Mouse (Mus musculus): ENCODE measurements around the gene Macrod2.

The Macrod2 gene

GRCm38 (mm10) chr2:142257501-142257900 is 1862.4 kb downstream of the Macrod2 start:
- DNase-seq = no peak

- no peak for DNase-seq
Observed at GRCm38 (mm10) chr2:142261046-142261445, 1865.9 kb downstream of the Macrod2 start.

- no peak for DNase-seq
Observed at GRCm38 (mm10) chr2:142264697-142265096, 1869.6 kb downstream of the Macrod2 start.

DNA sequence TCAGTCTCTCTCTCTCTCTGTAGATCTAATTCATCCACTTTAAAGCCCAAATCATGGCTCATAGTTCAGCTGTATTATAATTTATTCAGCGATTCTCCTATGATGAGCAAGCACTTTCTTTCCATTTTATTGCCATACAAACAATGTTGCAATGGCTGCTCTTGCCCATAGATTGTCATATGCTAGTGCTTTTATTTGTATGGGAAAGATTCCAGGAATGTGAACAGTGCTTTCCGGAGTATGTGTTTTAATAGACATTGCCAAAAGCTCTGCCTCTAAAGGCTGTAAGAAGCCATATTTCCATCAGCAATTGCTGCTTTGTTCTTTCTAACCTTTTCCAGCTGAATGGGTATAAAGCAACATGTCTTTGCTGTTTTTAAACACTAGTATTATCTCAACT is 1872.7 kb downstream of the Macrod2 start:
- no peak for DNase-seq

DNA sequence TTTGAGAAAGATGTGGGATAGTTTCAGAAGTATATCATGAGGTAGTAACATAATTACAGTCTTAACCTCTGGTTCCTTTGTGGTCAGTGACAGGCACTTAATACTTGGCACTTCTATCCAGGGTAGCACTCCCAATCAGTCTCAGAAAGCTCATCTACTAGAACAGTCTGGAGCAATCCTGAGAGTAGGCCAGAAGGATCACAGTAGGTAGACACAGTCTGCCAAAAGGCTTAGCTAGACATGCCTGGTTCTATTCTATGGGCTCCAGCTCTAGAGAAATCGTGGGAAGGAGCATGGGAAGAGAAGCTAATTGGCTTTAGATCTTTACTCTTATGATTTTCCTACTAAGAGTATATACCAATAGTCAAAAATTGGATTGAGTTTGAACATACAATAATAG is 1891.7 kb downstream of the Macrod2 start:
- DNase-seq = peak; percentile 46 to 68

- no peak for DNase-seq
Observed at GRCm38 (mm10) chr2:142294831-142295230, 1899.7 kb downstream of the Macrod2 start.

DNA sequence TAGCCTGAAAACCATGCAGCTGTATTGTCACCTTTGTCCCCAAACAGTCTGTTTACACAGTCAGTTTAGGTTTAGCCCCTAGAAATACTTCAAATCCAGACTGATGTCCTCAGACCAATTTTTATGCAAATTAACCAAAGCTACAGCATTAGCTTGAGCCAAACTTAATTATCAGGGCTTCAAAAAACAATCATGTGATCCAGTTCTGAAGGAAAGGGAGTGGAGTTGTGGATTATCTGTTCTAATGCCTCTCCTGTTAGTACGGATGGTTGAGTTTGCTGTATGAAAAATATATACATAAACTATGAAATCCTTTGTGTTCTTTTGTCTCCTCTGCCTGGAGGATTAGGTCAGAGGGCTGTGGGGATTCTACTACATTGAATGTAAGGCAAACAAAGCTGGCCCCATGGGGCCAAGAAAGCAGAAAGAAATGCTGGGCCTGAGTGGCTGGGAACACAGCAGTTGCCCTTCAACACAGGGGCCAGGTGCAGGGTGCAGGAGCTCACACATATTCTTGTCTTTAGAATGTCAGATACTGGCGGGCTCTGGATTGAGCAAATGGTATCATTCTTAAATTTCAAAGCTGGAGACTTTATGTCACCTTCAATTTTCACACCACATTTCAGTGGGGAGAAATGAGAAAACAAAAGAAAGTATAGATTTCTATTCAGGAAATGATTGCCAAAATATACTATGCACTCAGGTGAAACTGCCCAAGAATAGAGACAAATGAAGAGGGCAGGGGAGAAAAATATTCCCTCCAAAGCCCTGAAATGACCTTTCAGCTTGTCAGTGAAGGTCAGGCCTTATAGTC is 1908.2 kb downstream of the Macrod2 start:
- no peak for DNase-seq

GRCm38 (mm10) chr2:142303912-142304182 is 1908.7 kb downstream of the Macrod2 start:
- DNase-seq = no peak

DNA sequence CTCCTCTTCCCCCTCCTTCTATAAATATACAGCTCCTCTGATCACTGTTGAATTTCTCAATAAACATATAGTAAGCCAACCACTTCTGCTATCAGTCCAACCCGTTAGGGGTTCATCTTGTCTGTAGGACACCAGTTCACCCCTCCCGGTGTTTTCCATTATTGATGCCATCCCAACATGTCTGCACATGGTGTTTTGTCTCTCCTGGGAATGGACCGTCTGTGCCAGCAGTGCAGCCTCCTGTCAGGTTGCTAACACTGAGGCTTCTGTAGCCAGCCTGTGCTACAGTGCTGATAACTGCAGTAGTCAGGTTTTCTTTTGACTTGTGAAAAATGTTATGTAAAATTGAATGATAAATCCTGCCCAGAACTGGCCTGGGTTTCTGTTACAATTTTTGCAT is 1928.0 kb downstream of the Macrod2 start:
- peak; percentile 27 for DNase-seq

- DNase-seq = peak; percentile 54 to 65
Observed at GRCm38 (mm10) chr2:142326737-142327136, 1931.6 kb downstream of the Macrod2 start.

GRCm38 (mm10) chr2:142329761-142330160 is 1934.7 kb downstream of the Macrod2 start:
- no peak for DNase-seq

- no peak for DNase-seq
Observed at GRCm38 (mm10) chr2:142334441-142335102, 1939.5 kb downstream of the Macrod2 start.

DNA sequence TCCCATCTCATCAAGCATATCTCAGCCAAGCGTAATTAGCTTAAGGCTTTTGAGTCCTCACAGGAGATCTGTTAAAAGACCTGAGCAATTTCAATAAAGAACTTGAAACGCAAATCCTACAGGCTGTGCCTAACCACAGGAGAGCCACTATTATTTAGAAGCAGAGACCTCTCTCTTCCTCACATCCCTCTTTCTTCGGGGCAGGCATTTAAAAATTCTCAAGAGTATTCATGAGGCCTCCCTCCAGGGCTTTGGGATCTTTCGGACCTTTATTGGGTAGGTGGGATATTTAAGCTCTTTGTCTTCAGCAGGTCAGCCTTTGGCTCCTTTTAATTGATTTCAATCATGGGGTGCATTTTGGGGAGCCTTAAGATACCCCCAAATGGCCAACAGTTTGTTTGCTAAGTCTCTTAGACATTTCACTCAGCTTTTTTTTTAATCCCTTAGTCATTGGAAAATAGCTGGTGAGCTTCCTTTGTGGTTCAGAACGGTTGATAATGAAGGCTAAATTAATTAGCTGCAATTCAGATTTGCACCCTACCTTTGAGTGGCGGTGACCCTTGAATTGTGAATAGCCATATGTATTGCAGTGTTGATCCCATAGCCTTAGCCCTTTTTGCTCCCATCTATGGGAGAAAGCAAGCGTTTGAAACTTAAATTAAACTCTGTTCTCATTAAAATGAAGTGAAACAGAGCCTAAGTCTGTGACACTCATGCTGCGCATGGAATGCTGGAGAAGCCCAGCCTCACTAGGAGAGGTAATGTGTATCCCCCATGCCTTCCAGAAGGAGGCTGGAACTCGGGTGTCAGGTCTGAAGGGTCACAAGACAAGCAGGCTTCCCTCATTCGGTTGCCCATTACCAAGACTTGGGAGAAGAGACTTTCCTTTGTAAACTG is 1940.2 kb downstream of the Macrod2 start:
- no peak for DNase-seq

GRCm38 (mm10) chr2:142344021-142344420 is 1948.9 kb downstream of the Macrod2 start:
- DNase-seq = no peak

DNA sequence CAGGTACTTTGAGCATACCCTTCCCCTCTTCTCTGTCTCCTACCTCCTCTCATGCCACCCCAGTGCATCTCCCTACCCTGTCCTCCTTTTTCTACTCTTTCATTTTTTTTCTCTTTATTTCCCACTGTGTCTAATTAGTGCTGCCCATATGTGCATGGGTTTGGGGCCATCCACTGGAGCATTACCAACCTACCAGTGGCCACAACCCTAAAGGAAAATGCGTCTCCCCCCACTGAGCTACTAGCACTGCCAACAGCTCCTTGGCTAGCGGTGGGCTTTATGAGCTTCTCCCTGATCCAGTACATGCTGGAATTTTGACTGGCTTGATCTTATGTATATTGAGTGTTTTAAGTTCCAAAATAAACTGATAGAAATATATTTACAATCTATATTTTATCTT is 1949.6 kb downstream of the Macrod2 start:
- peak; percentile 75 to 76 for DNase-seq

- peak; percentile 57 to 58 for DNase-seq
Observed at GRCm38 (mm10) chr2:142349805-142350204, 1954.7 kb downstream of the Macrod2 start.

GRCm38 (mm10) chr2:142362888-142363287 is 1967.8 kb downstream of the Macrod2 start:
- DNase-seq = no peak

DNA sequence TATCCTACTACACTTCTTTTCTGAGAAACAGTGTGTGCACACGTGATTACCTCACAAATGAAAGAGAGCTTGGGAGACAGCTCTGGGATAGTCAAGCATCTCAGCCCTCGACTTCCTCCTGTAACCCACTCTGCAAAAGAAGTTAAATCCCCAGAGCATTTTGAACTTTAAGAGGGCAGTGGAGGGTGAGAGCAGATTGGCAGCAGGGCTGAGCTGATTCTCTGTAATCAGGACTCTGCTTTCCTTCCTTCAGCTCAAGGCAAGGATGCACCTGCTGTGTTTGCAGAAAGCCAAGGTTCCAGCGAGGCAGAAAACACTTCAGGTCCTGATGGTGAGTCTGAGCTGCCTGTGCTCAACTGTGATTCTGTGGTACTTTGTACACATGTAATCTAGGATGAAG is 1978.9 kb downstream of the Macrod2 start:
- DNase-seq = peak; percentile 39 to 45

GRCm38 (mm10) chr2:142380563-142380962 is 1985.5 kb downstream of the Macrod2 start:
- peak; percentile 76 to 79 for DNase-seq

GRCm38 (mm10) chr2:142381081-142381579 is 1986.0 kb downstream of the Macrod2 start:
- DNase-seq = peak in 1 of 2 experiments; percentile 32

GRCm38 (mm10) chr2:142393546-142393945 is 1998.4 kb downstream of the Macrod2 start:
- DNase-seq = no peak

GRCm38 (mm10) chr2:142399490-142399889 is 2004.4 kb downstream of the Macrod2 start:
- no peak for DNase-seq

DNA sequence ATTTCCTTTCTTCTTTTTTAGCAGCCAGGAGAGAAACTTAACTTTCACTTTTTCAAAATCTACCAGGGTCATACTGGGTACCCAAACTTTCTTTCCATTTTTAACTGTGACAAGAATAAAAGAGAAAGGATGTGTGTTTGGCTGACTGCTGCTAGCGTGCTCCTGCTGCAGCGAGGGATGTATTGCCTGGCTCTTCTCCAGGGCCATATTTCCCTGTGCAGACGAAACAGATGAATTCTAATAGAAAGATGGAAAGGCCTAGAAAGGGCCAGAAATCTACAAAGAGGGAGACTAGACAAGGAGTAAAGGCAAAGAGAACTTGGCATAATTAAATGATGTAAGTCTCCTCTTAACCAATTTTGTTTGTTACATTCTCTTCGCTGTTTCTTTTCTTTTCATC is 2005.7 kb downstream of the Macrod2 start:
- no peak for DNase-seq
